Mouse (Mus musculus): ENCODE measurements around the gene Zfhx2.

Gene Zfhx2

DNA sequence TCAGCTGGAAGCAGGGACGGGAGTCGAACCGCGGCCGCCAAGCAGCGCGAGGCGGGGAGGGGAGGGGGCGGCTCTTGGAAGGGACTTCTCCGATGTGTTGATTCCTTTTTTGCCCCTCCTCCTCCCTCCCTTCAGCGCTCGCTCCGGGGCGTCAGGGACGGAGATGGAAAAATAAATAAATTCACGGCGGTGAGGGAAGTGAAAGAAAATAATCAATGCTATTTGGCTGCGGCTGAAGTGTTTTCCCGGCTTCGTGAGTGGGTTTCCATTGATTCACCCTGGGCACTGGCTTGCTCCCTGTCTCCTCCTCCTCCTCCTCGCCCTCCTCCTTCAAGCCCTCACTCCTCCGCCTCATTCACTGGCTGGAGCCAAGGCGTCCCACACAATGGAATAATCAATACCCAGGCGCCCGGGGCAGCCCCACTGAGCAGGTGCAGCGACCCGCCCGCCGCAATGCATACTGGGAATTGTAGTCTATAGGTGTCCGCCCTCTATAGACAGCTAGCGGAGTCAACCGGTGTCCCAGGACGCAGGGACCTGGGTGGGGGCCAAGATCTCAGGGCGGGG is at the start of gene Zfhx2:
TSS of gene Zfhx2 (minus strand) at position 314 of the 567 bp plus-strand sequence.
- in situ Hi-C loops (cut with MboI; ENCODE audit: low sequenced_read_pairs): no loop called here

DNA sequence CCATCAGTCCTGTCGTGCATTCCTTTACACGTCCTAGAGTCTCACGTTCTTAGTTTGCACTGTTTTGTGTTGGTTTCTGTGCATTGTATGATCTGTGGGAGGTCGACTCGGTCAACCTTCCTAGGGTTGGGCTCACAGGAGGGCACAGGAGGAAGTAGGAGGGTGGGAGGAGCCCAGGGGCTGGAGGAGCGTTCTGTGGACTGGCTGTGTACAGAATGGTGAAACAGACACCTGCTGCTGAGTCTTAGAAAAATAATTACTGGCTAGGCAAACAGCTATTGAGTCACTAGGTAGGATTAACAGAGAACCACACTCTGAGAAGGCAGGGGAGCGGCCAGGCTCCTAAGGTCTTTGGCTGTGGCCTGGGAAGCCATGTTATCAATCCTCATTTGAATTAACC is 47.2 kb upstream of the Zfhx2 start:
- in situ Hi-C loops (cut with MboI; ENCODE audit: low sequenced_read_pairs): no loop called here

DNA sequence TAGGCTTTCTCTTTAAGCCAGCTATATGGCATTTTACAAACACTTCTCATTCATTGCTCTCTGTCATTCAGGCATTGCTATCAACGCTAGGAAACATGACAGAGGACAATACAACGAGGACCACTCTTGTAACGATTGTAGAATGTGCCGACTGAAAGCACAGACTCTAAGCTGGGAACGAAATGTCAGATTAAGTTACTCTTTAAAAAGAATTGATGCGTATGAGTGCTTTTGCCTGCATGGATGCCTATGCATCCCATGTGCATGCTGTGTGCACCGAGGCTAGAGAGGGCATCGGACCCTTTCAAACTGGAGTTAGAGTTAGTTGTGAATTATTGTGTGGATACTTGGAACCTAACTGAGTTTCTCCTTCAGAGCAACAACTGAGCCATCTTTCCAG is 43.6 kb upstream of the Zfhx2 start:
- in situ Hi-C loops (cut with MboI; ENCODE audit: low sequenced_read_pairs): no loop called here

DNA sequence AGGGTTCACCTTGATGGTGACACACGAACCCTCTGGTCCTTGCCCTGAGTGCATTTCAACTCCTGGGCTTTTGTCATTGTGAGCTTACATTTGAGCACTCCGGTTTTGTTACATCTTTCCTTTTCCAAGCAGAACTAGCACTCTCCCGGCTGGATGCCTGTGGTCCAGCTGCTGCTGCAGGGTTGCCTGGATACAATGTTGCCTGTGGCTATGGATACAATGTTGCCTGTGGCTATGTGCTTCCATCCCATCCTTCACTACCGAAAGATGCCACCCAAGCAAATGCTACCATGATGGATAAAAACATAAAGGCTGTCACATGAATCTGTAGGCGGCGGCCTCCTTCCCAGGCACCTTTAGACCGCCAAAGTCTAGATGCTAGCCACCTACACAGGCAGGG is 34.4 kb upstream of the Zfhx2 start:
- in situ Hi-C loops (cut with MboI; ENCODE audit: low sequenced_read_pairs): no loop called here

DNA sequence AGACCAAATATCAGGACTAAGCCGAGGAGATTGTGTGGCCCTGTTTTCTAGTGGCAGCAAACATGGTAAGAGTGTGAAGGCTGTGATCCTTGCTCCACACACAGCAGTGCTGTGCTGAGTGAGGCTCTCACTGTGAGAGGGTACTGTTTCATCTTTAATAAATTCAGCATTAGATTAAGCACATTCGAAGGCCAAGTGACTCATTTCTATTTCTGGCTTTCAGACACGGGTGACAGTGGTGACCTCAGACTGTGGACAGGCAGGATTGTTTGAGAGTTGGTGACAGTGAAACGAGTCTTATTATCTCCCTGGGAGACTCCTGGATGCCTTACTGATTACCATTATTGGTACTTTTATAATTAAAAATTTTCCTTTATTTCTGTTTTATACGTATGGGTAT is 33.6 kb upstream of the Zfhx2 start:
- in situ Hi-C loops (cut with MboI; ENCODE audit: low sequenced_read_pairs): no loop called here

DNA sequence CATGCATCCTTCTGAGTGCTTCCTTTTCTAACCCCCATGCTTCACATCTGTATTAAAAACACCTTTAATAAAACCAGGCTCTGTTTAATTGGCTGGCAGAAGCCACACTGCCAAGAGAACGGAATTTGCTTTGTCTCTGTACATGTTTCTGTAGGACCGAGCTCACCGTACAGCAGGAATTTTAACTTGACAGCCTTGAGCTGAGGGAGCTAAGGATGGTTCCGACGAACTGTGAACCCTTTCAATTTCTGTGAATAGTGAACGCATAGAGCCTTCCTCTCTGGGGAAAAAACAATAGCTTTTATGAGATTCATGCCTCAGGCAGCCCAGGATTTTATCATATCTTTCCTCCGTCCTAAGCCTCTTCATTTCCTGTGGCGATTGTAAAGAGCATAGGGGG is 30.2 kb upstream of the Zfhx2 start:
- in situ Hi-C loops (cut with MboI; ENCODE audit: low sequenced_read_pairs): no loop called here

DNA sequence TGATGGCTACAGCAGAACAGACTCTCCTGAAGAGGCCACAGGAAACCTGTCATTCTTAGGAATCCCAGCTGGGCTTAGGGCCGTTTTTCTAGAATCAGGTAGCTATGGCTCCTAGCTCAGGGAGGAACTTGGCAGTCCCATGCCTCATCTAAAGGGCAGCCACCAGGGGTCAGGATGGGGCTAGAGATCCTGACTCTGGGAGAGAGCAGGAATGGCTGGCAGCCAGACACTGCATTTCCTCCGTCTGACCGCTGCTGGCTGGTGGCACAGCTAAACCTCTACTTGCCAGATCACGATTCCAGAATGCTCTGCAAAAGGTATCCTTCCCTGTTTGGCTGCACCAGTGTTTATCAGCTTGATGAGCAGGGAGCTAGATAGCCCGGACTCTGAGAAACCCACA is 29.8 kb upstream of the Zfhx2 start:
- in situ Hi-C loops (cut with MboI; ENCODE audit: low sequenced_read_pairs): no loop called here

DNA sequence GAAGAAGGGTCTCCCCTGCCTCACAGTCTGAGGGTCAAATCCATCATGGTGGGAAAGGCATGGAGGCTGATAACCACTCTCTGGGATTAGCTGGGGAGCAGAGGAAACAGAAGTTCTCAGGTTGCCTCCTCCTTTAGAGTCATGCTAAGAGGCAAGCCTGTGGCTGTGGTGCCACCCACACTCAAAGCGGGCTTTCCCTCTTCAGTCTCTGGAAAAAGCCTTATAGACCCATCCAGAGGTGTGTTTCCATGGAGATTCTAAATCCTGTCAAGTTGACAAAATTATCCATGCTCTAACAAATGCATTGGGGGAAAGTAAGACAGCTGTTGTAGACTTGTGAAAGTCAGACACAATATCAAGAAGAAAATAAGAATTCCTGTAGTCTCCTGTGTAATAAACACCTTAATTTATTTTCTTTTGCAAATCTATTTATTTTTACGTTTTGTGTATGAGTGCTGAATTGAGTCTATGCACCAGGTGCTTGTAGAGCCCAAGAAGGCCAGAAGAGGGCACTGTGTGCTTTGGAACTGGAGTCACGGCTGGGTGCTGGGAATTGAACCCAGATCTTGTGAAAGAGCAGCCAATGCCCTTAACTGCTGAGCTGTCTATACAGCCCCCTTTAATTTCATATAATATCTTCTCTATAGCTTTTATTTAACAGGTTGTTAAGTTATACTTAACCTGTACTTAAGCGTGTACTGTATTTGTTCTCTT is 27.5 kb upstream of the Zfhx2 start:
- in situ Hi-C loops (cut with MboI; ENCODE audit: low sequenced_read_pairs): no loop called here

DNA sequence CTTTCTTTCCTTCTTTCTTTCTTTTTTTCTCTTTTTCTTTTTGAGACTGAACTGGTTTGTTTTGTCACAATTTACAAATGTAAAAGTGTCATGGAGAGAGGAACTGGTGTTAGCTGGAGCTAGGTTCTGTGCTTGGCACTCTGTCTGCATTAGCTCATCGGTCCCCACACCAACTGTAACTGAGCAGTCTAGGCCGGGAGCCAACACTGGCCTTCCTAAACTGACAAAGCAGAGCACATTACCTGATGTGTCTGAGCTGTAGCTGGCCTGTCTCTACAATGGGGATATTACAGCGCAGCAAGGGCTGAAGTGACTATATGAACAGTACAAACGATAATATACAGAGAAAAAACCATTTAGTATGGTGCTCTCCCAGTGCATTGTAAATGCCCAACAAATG is 26.7 kb upstream of the Zfhx2 start:
- in situ Hi-C loops (cut with MboI; ENCODE audit: low sequenced_read_pairs): no loop called here

DNA sequence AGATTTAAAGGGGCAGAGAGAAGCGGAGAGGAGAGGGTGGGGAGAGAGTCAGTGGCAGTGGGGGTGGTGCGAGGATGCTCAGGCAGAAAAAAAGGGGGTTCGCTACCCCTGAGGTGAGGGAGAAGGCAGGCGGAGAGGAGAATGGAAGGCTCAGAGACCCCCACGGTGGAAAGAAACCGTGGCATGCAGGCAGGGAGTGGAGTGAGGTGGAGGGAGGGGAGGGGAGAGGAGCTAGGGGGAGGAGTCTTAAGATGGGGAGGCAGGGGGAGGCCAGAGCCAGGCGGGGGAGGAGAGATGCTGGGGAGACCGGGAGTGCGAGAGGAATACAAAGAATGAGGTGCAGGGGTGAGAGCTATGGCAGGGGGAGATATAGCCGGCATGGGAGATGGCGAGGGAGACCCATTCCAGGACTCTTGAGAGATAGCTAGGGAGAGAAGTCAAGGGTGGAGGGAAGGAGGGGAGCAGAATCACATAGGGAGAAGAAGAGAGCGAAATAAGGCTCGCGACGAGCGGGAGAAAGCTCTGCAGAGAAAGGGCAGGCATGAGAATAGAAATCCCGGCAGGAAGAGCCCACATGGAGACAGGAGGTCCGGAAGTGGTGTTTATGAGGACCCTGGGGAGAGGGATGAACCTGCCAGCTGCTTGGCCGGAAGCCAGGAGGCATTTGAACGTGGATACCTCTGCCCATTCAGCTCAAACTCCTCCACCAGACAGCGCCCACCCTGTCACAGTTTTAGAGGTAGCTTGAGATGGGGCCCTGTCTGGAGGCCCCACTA is 24.5 kb upstream of the Zfhx2 start, which contains the start of gene Jph4:
TSS of gene Jph4 (minus strand) at position 511 of the 776 bp plus-strand sequence.
- in situ Hi-C loops (cut with MboI; ENCODE audit: low sequenced_read_pairs): no loop called here

DNA sequence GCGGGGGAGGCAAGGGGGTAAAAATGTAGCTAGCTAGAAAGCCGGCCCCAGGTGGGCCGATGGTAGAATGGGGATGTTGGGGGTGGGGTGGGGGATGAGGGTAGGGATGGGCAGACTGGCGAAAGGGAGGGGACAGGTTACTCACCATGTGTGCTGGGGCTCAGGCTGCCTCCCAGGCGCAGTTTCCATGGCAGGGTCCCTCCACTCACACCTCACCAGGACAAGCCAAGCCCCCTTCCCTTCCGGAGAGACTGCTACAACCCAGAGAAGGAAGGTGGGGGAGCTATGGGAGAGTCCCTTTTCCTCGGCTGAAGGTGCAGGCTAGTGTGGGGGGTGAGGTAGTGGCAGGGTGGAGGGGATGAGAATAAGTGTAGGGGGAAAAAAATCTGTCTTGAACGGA is 23.7 kb upstream of the Zfhx2 start:
- in situ Hi-C loops (cut with MboI; ENCODE audit: low sequenced_read_pairs): no loop called here

DNA sequence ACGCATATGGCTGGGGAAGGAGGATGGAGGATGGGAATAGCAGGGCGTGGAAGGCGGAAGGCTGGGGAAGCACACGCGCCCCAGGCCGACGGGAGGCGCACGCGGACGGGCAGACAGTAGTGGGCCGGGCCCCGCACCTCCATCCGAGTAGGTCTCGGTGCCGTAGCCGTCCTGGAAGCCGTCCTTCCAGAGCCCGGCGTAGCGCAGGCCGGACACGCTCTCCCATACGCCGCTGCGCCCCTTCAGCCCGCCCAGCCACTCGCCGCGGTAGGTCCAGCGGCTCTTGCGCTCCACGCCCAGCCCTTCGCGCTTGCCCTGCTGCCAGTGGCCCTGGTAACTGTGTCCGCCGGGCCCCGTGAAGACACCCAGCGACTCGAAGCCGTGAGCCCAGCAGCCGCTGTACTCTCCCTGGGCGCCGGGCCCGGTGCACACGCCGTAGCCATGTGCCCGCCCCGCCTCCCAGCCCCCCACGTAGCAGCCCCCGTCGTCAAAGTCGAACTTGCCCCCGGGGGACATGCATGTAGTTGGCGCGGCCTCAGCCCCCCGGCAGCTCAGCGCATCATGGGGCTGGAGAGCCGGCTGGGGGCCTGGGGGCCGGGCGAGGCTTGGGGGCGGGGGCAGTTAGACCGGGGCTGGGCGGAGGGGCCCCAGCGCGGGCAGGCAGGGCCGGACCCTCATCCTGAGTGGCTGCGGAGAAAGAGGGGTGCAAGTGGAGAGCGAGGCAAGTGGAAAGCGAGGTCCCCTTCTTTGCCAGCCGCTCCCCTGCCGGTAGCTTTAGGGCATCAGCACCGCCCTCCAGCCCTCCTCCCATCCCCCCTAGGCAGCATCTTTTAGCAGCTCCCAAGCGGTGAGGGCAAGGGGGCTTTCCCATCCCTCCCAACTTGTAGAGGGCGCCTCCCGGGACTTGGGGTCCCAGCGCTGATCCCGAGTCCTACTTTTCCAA is 22.9 kb upstream of the Zfhx2 start:
- in situ Hi-C loops (cut with MboI; ENCODE audit: low sequenced_read_pairs): no loop called here

DNA sequence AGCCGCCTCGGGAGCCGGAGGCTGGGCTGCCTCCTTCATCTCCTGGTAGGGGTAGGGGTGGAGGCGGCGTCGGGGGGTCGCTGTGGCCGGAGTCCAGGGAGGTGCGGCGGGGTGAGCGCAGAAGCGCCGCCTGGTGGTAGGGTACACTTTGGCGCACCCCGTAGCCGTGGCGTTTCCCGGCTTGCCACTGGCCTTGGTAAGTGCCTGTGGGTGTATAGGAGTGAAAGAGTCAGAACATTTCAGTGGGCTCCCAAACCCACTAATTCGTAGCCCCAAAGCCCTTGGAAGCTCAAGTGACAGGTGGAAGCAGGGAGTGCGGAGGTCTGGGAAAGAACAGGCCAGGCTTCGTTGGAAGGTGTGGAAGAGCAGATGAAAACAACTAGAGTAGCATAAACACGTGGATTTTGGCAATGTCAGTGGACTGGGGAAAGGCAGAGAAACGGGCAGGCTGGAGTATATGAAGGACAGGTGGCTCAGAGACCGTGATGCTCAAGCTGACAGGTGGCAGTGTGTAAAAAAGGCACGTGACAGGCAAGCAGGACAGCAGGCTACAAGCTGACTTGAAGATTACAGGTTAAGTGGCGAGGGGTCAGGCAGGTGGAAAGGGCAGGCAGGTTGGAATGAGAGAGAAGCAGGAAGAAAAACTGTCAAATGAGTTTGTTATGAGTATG is 22.0 kb upstream of the Zfhx2 start:
- in situ Hi-C loops (cut with MboI; ENCODE audit: low sequenced_read_pairs): no loop called here

DNA sequence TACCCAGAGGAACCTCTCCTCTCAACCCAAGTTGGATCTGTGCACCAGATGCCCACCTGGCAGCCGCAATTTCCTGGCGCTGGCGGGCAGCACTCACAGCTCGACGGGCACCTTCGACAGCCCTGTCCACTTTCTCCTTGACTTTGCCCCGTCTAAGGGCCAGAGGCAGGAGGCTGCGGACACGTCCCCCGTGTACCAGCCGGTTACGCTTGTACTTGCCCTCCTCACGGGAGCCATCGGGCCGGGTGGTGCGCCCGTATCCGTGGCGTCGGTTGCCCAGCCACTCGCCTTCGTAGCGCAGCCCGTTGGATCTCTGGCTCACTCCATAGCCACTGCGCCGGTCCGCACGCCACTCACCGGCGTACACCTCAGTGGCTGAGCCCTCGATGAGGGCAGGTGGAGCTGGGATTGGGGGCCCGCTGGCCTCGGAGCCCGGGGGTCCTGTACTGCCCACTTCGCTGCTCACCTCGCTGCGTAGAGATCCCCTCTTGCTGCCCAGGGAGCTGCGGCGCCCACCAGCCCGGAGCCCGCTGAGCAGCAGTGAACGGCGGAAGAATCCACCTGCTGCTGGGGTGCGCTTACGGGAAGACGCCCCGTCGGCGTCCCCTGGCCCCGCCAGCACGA is 21.3 kb upstream of the Zfhx2 start:
- in situ Hi-C loops (cut with MboI; ENCODE audit: low sequenced_read_pairs): no loop called here

DNA sequence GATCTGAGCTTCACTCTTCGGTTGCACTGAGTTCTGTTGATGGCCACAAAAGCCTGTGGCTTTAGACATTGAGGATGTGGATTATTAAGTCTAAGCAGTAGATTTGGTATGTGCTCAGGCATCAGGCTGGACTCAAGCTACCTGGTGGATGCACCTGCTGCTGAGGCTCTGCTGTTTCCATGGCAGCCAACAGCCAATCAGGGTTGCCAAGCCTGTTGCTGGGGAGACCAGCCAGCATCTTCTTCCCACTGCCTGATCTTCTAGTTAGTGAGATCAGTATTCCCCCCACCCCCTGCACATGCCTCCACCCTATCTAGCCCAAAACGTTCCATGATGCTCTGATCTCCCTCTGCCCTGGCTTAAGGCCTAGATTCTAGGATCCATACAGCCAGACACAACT is 19.6 kb upstream of the Zfhx2 start:
- in situ Hi-C loops (cut with MboI; ENCODE audit: low sequenced_read_pairs): no loop called here

DNA sequence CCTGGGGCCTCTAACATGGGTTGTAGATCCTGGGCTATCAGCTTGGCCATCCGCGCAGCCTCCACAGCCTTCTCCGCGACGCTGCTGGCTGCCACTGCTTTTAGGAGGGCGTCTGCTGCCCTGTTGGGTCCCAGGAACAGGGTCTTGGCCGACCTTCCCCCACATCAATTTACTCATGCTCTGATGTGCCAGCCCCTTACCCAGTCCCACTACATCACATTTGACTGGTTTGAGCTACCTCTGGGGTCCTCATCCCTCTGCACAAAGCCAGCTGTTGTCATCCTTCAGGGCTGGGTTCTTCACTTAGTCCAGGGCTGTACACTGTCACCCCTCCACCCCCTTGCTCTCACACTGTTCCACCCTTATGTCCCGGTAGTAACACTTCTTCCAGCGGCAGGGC is 18.0 kb upstream of the Zfhx2 start:
- in situ Hi-C loops (cut with MboI; ENCODE audit: low sequenced_read_pairs): no loop called here

DNA sequence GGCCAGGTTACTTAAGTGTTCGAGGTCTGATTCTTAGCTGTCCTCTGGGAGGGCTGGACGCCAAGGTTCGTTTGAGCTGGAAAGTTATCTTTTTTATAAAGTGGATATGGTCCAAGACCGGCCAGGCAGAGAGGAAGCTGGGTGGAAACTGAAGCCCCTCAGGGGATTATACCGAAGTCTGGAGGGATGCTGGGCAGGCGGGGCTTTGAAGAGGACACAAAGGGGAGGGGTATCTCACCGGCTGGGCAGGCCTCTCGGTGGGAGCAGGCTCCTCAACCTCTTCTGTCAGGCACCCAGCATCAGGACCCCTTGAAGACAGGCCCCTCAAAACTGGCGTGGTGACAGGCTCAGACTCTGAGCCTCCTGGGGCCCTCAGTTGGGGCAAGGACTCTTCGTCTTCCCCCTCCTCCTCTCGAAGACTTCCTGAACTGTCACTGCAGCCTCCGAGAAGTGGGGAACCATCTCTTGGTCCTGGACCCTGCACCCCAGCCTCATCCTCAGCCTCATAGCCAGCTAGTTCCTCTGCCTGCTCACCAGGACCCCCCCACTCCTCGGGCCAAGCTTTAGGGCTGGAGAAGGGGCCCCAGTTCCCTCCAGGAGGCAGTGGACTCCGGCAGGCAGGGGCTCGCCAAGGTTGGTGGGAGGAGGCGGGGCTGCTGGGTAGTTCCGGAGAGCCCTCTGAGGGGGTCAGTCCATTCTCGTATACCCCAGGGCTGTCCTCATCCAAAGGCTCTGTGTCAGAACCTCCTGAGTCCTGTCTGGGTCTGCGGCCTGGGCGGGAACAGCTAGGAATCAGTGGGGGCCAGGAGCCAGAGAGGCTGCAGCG is 17.1 kb upstream of the Zfhx2 start:
- in situ Hi-C loops (cut with MboI; ENCODE audit: low sequenced_read_pairs): no loop called here

DNA sequence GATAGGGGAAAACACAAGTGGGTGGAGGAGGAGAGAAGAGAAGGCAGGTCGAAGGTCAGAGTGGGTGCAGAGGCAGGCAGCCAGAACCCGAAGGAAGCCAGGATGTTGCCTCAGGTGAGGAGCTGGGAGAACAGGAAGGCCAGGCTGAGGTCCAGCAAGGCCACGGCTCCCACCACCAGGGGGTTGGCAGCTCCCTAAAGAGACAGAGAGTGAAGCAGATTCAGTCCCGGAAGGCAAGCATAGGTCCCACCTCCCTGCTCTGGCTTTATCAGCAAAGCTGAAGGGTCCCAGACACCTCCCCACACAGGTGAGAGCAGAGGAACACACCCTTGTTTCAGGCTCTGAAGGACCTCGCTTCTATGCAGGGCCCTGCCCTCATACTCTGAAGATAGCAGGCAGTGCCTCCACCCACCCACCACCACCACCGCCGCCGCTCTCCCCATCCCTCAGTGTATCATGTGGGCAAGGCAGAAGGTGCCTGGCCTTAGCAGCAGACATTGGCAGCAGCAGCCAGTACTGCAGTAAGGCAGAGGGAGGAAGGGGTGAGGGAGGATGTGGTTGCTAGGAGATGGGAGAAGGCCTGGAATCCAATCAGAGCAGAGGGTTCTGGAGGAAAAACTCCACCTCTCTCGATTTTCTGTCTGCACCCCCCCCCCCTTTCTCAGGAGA is 16.2 kb upstream of the Zfhx2 start:
- in situ Hi-C loops (cut with MboI; ENCODE audit: low sequenced_read_pairs): no loop called here

DNA sequence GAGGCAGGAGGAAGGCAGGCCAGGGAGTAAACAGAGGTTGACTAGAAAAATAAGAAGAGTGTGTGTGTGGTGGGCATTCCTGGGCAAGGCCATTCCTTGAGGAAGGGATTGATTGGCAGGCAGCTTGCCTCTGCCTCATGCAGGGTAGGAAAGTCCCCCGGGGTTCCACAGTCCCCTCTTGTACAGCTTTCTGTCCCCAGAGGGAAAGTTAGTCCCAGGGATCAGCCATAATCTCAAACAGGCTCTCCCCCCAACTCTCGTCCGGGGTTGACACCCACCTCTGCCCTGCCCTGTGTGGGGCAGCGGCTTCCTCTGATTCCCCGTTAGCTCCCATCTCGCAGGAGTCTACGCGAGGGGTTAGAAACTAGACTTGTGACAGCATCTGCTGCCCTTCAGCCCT is 14.9 kb upstream of the Zfhx2 start:
- in situ Hi-C loops (cut with MboI; ENCODE audit: low sequenced_read_pairs): no loop called here
